Mouse (Mus musculus) adrenal gland (tissue): ENCODE results near the gene Gm20896.
"Not testable (repeated sequence)": the region's sequence is repeated elsewhere in the genome, so short reads cannot be mapped to it uniquely, and the experiment has no call there.

Experiments
- intact Hi-C: fragments of 180-260 bp; cut with DNase I; formaldehyde crosslinking; loops from one replicate; pipeline ENCODE4 v1.15.1; 2025
- long read RNA-seq, 2 experiments: library from polyadenylated mRNA; unstranded; transcript quantifications; one replicate each; pipeline ENCODE4 v2.0.0; 2020; ENCODE audit warnings: borderline replicate concordance in 1 of 2; ENCODE audit not compliant: insufficient replicate concordance in 1 of 2

Gene Gm20896
- long read RNA-seq, experiment 1, result 0 reads
- long read RNA-seq, experiment 2, result 0 reads

- intact Hi-C loops, result not testable (repeated sequence)
Observed at GRCm38 (mm10) chrY:35921426-35921825, at the start of gene Gm20896. Gene Gm20896 (minus strand): TSS chrY:35921526.
